Mouse (Mus musculus) T-helper 17 cell (primary cell): ENCODE results near the gene Tnfsfm13.
"Not testable (repeated sequence)": the region's sequence is repeated elsewhere in the genome, so short reads cannot be mapped to it uniquely, and the experiment has no call there.

Source experiments
- in situ Hi-C, 2 experiments: fragments of 300-600 bp; cut with MboI, MseI; formaldehyde crosslinking; loops; 1 replicate in 1 of 2; 2 replicates in 1 of 2; pipeline ENCODE4 v1.15.1; 2025; ENCODE audit warnings: high pct_unique_total_duplicates in 2 of 2

The Tnfsfm13 gene

DNA sequence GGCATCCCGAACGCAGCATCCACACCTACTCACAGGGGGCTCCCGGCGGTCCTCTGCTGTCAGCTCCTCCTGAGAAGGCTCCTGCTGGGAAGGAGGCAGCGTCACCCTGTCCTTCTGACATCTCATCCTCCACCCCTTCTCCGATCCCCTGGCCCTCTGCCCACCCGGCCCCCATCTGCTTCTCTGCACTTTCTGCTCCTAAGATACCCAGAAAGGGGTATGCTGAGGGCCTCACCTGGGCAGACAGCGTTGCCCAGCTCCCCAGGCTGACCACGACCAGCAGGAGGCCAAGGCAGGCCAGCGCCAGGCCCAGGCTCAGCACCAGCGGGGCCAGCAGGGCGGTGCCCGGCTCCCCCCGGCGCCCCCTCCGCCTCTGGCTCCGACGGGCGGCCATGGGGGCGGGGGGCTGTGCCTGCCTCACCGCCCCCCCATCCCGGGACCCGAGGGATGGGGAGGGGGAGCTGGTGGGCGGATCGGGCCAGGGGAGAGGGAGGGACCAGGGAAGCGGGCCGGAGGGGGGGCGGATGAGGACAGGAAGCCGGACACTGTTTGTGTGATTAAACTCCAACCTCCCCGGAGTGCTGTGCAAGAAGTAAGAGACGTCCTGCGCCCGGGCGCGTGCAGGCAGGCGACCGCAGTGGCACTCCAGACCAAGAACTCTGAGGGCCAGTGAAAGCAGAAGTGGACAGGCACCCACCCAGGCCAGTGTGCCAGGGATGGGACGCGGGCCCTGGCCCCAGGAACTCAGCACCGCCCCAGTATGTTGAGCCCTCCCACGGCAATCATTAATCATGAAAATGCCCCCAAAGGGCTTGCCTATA lies at the start of gene Tnfsfm13, which contains the start of gene Tnfsf12:
Gene Tnfsfm13, minus strand, starts transcription at position 738 of the 821 bp plus-strand sequence.
Gene Tnfsf12, minus strand, starts transcription at position 489 of the 821 bp plus-strand sequence.
- in situ Hi-C loops, result no loop called here

GRCm38 (mm10) chr11:69731408-69731807 lies 35.5 kb upstream of the Tnfsfm13 start:
- in situ Hi-C loops, result not testable (repeated sequence)

DNA sequence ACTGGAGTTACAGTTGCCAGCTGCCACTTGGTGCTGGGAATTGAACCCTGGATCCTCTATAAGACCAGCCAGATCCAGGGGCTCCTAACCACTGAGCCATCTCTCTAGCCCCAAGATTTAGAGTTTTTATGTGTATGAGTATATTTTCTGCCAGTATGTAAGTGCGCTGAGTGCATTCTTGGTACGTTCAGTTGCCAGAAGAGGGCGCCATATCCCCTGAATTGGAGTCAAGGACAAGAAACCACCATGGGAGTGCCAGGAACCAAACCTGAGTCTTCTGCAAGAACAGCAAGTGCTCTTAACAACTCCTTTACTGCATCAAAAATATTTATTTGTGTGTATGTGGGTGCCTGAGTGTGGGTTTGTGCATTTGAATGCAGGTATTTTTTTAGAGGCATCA lies 33.2 kb upstream of the Tnfsfm13 start:
- in situ Hi-C loops, result no loop called here

GRCm38 (mm10) chr11:69725951-69726350 lies 30.1 kb upstream of the Tnfsfm13 start:
- in situ Hi-C loops, result no loop called here

- in situ Hi-C loops, result no loop called here
These were observed 27.2 kb upstream of the Tnfsfm13 start for GRCm38 (mm10) chr11:69723074-69723473.

DNA sequence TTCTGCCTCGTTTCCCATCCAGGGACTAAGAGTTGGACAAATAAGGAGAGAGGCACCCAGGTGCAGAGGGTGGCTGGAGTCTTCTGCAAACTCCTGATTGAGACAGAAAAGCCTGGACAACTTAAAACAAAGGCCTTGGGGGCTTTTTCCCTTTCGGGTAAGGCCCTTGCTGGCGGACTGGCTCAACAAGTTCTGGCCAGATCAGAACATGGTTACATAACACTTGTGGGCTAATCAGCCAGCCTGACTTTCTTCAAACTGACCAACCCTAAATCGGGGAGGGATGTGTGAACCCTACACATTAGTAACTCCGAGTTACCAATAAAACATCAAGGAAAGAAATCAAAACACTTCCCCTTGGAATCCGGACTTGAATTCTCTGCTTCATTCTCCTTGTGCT lies 25.0 kb upstream of the Tnfsfm13 start:
- in situ Hi-C loops, result no loop called here

- in situ Hi-C loops, result no loop called here
These were observed 23.5 kb upstream of the Tnfsfm13 start for GRCm38 (mm10) chr11:69719423-69719822.

GRCm38 (mm10) chr11:69718661-69719060 lies 22.8 kb upstream of the Tnfsfm13 start:
- in situ Hi-C loops, result no loop called here

DNA sequence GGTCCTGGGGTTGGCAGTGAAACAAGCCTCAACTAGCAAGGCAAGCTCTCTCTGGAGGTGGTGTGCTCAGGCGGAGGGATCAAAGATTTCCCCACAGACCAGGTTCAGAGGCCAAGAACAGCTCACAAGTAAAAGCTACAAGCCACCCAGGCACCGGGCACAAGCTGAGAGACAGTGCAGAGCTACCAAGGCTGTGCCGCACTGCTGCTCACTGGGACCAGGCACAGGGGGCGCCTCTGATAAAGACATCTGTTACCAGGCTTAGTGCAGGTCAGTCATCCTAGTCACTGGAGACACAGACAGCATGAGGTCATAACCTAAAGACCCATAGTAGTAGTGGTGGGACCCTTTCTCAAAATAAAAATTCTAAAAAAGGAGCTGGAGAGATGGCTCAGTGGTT lies 21.1 kb upstream of the Tnfsfm13 start:
- in situ Hi-C loops, result no loop called here

DNA sequence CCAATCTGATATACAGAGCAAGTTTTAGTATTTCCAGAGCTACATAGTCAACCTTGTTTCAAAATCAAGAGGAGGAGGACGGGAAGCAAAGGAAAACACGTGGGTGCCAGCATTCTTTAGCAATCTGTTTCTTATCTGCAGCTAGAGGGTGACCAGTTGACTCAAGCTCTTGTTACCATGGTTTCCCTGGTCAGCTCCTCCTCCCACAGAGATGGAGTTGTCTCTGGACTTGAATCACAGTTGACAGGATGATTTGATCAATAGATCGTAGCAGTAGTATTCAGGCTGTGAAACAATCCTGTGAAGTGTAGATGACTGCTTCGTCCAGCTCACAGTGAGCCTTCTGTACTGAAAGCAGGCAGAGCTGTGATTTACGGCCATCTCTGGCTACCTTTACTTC lies 20.0 kb upstream of the Tnfsfm13 start:
- in situ Hi-C loops, result no loop called here

GRCm38 (mm10) chr11:69715482-69715881 lies 19.6 kb upstream of the Tnfsfm13 start:
- in situ Hi-C loops, result no loop called here

- in situ Hi-C loops, result no loop called here
These were observed 18.9 kb upstream of the Tnfsfm13 start for GRCm38 (mm10) chr11:69714636-69715329.

DNA sequence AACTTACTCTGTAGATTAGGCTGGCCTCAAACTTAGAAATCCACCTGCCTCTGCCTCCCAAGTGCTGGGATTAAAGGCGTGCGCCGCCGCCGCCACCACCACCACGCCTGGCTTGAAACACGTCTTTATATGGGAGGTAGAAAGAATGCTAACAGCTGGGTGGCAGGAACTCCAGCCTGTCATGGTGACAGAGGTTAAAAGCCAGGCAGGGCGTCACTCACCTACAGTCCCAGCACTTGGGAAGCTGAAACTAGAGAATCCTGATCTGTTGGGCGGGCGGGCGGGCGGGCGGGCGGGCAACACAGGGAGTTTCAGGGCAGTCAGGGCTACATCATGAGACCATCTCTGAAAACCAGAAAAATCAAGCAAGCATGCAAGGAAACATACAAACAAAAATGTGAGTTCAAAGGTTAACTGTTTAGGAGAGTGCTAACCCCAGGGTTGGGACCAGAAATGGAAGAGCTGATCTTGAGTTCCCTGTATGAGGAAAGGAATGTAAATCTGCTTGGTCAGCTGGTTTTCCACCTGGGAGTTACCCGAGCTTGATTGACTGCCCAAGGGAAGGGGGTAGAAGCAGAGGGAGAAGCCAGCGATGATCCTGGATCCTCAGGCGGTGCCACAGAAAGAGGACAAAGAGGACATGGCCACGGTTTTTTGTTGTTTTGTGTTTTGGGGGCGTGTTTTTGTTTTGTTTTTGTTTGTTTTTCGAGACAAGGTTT lies 17.2 kb upstream of the Tnfsfm13 start:
- in situ Hi-C loops, result no loop called here

GRCm38 (mm10) chr11:69711082-69711481 lies 15.2 kb upstream of the Tnfsfm13 start:
- in situ Hi-C loops, result no loop called here

DNA sequence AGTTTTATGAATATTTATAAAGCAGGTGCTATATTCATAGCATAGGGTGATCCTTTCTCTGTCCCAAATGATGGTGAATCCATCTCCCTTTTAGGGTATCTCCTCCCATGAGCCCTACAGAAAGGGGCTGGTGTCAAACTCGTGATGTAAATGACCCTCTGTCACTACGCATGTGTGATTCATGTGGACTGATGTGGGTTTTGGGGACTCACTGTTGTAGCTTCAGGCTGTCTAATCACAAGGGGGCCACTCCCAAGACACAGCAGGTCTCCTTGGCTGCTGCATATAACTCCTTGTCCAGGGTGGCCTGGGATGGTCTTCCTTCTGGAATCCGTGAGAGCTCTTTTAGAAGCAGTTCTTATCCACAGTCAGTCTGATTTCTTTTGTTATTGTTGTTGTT lies 14.6 kb upstream of the Tnfsfm13 start:
- in situ Hi-C loops, result no loop called here

DNA sequence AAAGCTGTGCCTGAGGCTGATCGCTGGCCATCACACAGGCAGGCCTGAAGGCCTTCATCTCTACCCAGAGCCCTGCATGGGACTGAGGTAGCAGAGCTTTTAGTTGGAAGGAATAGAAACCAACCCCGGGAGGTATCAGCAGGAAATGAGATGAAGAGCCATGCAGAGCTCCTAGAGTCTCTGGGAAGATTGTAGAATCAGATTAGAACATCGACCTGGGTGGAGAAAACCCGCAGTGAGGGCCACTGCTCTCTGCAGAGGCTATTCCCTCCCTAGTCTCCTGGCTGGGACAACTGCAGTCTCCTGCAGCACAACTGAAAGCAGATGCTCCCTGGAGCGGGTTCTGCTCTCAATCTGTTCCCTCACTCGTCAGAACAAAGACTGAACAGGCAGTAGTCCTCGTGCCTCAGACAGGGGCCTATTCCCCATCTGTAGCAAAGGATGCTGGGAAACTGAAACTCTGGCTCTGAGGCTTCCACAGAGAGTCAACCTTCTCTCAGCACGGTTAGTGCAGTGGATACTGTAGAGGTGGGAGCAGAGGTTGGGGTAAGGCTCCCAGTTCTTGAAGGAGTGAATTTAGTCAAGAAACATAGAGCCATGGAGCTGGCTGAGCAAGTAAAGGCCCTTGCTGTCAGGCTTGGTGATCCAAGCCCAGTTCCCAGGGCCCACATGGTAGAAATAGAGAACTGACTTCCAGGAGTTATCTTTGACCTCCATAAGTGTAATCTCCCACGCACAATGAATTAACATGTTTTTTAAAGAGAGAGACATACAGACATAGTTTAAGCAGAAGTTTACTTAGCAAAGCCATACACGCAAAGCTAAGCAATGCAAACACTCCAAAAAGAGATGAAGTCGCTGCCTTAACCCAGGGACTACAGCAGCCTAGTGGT lies 13.9 kb upstream of the Tnfsfm13 start:
- in situ Hi-C loops, result no loop called here

DNA sequence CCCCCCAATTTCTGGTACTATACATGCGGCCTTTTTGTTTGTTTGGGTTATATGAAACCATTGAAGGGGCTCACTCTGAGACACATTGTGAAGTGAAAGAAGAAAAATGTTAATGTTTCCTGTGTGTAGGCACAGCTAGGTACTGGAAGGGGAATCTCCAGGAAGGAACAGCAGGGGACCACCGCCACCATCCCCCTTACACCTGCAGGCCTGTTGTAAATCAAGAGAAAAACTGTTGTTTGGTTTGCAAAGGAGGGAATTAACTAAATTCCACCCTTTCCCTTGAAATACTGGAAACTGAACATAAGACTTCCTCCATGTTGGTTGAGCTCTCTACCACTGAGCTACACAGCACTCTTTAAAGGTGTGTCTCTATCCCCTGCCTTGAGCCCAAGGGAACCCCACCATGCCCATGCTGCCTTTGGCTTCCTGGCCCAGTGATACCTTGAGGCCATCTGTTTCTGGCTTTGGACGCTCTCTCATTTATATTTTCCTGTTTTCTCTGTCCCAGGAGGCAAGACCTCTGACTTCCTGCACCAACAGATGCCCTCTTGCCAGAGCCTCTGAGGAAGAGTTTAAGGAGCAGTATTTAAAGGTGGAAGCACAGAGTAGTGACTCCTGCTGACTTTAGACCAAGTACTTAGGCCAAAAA lies 12.8 kb upstream of the Tnfsfm13 start:
- in situ Hi-C loops, result no loop called here

GRCm38 (mm10) chr11:69707873-69708381 lies 12.0 kb upstream of the Tnfsfm13 start:
- in situ Hi-C loops, result no loop called here

DNA sequence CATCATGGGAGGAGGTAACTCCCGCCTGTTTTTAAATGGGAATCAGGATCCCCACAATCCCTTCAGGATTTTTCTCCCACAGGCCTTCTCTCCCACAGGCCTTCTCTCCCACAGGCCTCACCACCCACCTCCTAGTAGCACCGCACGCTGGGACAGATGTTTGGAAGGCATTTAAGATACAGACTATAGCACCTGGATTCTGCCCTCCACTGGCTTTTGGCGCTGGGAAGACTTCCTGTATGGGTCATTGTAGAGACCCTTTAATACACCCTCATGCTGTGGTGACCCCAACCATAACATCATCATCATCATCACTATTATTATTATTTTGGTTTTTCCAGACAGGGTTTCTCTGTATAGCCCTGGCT lies 11.6 kb upstream of the Tnfsfm13 start:
- in situ Hi-C loops, result no loop called here

- in situ Hi-C loops, result no loop called here
These were observed 11.0 kb upstream of the Tnfsfm13 start for GRCm38 (mm10) chr11:69706775-69707479.
